Mouse (Mus musculus): ENCODE measurements around the gene Gm49661. TPM values are rescaled to one million over a fixed set of nuclear protein-coding genes. Genes with fewer than 3 reads are reported as not detected.

The Gm49661 gene
- total and polyA plus RNA-seq, 2 experiments from 2014 or later: not detected

- no peaks in the 10 kb centered on the region for H3K9me3 ChIP-seq (ENCODE audit: low read length)
- no peak for TF ChIP-seq CTCF (IDR thresholded peaks at IDR 0.05)
- H3K27me3 ChIP-seq (ENCODE audit: insufficient read depth, low read length): peaks cover 11% of the 10 kb centered on the region
- H3K4me3 ChIP-seq (ENCODE audit: low read depth, low read length): no peak overlapping the region
- no peak overlapping the region for H3K27ac ChIP-seq (ENCODE audit: low read depth, low read length)
- WGBS: 12% methylated on average over 18 of the region's 18 CpGs
- DNase-seq (ENCODE audit: low spot score) (no peak), ATAC-seq (ENCODE audit: low FRiP score) (no peak)
- H3K9ac ChIP-seq (replicated peaks; ENCODE audit: low read length, poor library complexity, severe bottlenecking): no peak overlapping the region
- 0 out of 2 replicates have a peak, but pooled peaks cover 2% of the 10 kb centered on the region for H3K36me3 ChIP-seq (ENCODE audit: insufficient read depth, low read length)
- no peak overlapping the region for H3K4me2 ChIP-seq (ENCODE audit: low read depth, low read length, poor library complexity, severe bottlenecking)
- H3K4me1 ChIP-seq (ENCODE audit: insufficient read depth, low read length): no peaks in the 10 kb centered on the region
Observed at GRCm38 (mm10) chr8:84952612-84953255, 16.5 kb downstream of the Gm49661 start.

- WGBS: 17% methylated on average over 12 of the region's 12 CpGs
- Histone ChIP-seq H3K27ac (ENCODE audit: low read depth, low read length) (no peak overlapping the region), H3K4me3 (ENCODE audit: low read depth, low read length) (no peak overlapping the region), H3K4me2 (ENCODE audit: low read depth, low read length, poor library complexity, severe bottlenecking) (no peak overlapping the region), H3K36me3 (ENCODE audit: insufficient read depth, low read length) (no peaks in the 10 kb centered on the region), H3K27me3 (ENCODE audit: insufficient read depth, low read length) (peaks cover 11% of the 10 kb centered on the region), H3K9me3 (ENCODE audit: low read length) (no peaks in the 10 kb centered on the region), H3K9ac (replicated peaks; ENCODE audit: low read length, poor library complexity, severe bottlenecking) (no peak overlapping the region), H3K4me1 (ENCODE audit: insufficient read depth, low read length) (no peaks in the 10 kb centered on the region; the same call in 1 of the 2 replicates)
- no peak for ATAC-seq (ENCODE audit: low FRiP score)
- TF ChIP-seq CTCF (IDR thresholded peaks at IDR 0.05): no peak
- DNase-seq (ENCODE audit: low spot score): no peak
Observed at GRCm38 (mm10) chr8:84949753-84950152, 19.5 kb downstream of the Gm49661 start.

GRCm38 (mm10) chr8:84947241-84947545, 22.0 kb downstream of the Gm49661 start:
- WGBS: 17% methylated on average over 9 of the region's 9 CpGs
- Histone ChIP-seq H3K36me3 (ENCODE audit: insufficient read depth, low read length) (no peaks in the 10 kb centered on the region), H3K4me3 (ENCODE audit: low read depth, low read length) (peak overlapping the region; percentile 77), H3K27me3 (ENCODE audit: insufficient read depth, low read length) (peaks cover 11% of the 10 kb centered on the region), H3K4me1 (ENCODE audit: insufficient read depth, low read length) (no peaks in the 10 kb centered on the region; the same call in 1 of the 2 replicates), H3K4me2 (ENCODE audit: low read depth, low read length, poor library complexity, severe bottlenecking) (peak overlapping the region; percentile 69), H3K9me3 (ENCODE audit: low read length) (no peaks in the 10 kb centered on the region), H3K9ac (replicated peaks; ENCODE audit: low read length, poor library complexity, severe bottlenecking) (0 out of 2 replicates have a peak overlapping the region, but pooled peaks have one; percentile 83), H3K27ac (ENCODE audit: low read depth, low read length) (peak overlapping the region; percentile 84; the same call in 1 of the 2 replicates)
- no peak for TF ChIP-seq CTCF (IDR thresholded peaks at IDR 0.05)
- ATAC-seq (ENCODE audit: low FRiP score) (no peak), DNase-seq (ENCODE audit: low spot score) (no peak)

- Histone ChIP-seq H3K36me3 (ENCODE audit: insufficient read depth, low read length) (no peaks in the 10 kb centered on the region), H3K27me3 (ENCODE audit: insufficient read depth, low read length) (peaks cover 11% of the 10 kb centered on the region), H3K9ac (replicated peaks; ENCODE audit: low read length, poor library complexity, severe bottlenecking) (peak within 1 kb of the TSS; percentile 83), H3K4me2 (ENCODE audit: low read depth, low read length, poor library complexity, severe bottlenecking) (peak within 1 kb of the TSS; percentile 69), H3K4me3 (ENCODE audit: low read depth, low read length) (peak within 1 kb of the TSS; percentile 77), H3K27ac (ENCODE audit: low read depth, low read length) (peak within 1 kb of the TSS; percentile 84), H3K9me3 (ENCODE audit: low read length) (no peaks in the 10 kb centered on the region), H3K4me1 (ENCODE audit: insufficient read depth, low read length) (no peaks in the 10 kb centered on the region; the same call in 1 of the 2 replicates)
- WGBS: 5% methylated on average over 17 of the region's 17 CpGs
- peak; percentile 66 for TF ChIP-seq CTCF (IDR thresholded peaks at IDR 0.05)
- DNase-seq (ENCODE audit: low spot score): peak; percentile 57
- peak; percentile 24 for ATAC-seq (ENCODE audit: low FRiP score)
Observed at GRCm38 (mm10) chr8:84946528-84947240, 22.5 kb downstream of the Gm49661 start, which contains the start of gene Rtbdn. Gene Rtbdn, plus strand, starts transcription at chr8:84946991.

GRCm38 (mm10) chr8:84945633-84946527, 23.4 kb downstream of the Gm49661 start:
- no peaks in the 10 kb centered on the region for H3K9me3 ChIP-seq (ENCODE audit: low read length)
- H3K4me3 ChIP-seq (ENCODE audit: low read depth, low read length): peak overlapping the region; percentile 77
- no peaks in the 10 kb centered on the region for H3K36me3 ChIP-seq (ENCODE audit: insufficient read depth, low read length)
- 1% methylated on average over 31 of the region's 67 CpGs for WGBS
- H3K4me1 ChIP-seq (ENCODE audit: insufficient read depth, low read length): no peaks in the 10 kb centered on the region; the same call in 1 of the 2 replicates
- peaks cover 11% of the 10 kb centered on the region for H3K27me3 ChIP-seq (ENCODE audit: insufficient read depth, low read length)
- peak; percentile 50 for DNase-seq (ENCODE audit: low spot score)
- peak overlapping the region; percentile 84 for H3K27ac ChIP-seq (ENCODE audit: low read depth, low read length)
- peak; percentile 61 for ATAC-seq (ENCODE audit: low FRiP score)
- peak; percentile 70 for TF ChIP-seq CTCF (IDR thresholded peaks at IDR 0.05)
- H3K9ac ChIP-seq (replicated peaks; ENCODE audit: low read length, poor library complexity, severe bottlenecking): peak overlapping the region; percentile 83
- H3K4me2 ChIP-seq (ENCODE audit: low read depth, low read length, poor library complexity, severe bottlenecking): peak overlapping the region; percentile 69
